Mouse (Mus musculus) kidney, postnatal 14 days (tissue): Measurements from ENCODE around the gene Fcrlb.

ENCODE experiments used
- DNase-seq: peaks from one replicate; pipeline ENCODE4 v3.0.0; 2022; ENCODE audit warnings: mixed read lengths

Fcrlb gene

GRCm38 (mm10) chr1:170867691-170868105 lies 45.0 kb downstream of the Fcrlb start, which contains the start of gene Atf6:
TSS of gene Atf6 (minus strand) at chr1:170867771.
- peak; percentile 96 for DNase-seq

DNA sequence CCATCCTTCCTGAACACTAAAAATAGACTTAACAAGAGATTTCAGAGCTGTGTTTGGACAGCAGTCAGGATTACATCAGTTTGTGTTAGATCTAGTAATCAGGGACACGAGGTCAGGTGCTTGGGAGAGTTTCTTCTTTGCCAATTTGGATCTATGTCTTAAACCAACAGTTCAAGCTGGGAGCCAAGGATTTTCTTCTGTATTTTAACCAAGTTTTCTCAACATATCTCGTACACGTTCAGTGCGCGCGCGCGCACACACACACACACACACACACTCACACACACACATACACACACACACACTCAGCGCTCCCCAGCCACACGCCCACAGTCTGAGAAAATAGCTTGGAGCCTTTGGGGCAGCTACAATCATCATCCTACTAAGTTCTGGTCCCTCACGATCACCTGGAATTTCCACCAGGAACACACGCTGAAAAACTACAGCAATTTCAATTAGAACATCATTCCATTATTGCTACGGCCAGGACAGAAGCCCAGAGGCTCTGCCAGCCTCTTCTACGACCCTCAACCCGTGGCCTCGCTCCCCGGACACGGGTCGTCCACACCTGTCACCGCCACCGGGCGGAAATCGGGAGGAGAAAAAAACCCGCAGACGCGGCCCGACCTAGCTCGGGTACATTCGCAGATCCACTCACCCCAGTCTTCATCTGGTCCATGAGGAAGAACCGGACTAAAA lies 45.6 kb downstream of the Fcrlb start:
- peak; percentile 24 for DNase-seq

- no peak for DNase-seq
Measured at GRCm38 (mm10) chr1:170865406-170865805, 47.3 kb downstream of the Fcrlb start.

DNA sequence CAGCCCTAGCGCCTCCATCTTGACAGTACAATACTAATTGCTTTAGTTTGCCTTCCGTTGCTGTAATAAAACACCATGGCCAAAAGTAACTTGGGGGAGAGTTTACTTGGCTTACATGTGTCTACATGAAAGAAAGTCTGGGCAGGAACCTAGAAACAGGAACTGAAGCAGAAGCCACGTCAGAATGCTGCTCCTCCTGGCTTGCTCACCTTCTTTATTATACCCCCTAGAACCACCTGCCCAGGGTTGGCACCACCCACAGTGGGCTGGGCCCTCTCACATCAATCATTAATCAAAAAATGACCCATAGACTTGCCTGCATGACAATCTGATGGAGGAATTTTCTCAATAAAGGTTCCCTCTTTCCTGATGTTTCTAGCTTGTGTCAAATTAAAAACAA lies 48.0 kb downstream of the Fcrlb start:
- no peak for DNase-seq

DNA sequence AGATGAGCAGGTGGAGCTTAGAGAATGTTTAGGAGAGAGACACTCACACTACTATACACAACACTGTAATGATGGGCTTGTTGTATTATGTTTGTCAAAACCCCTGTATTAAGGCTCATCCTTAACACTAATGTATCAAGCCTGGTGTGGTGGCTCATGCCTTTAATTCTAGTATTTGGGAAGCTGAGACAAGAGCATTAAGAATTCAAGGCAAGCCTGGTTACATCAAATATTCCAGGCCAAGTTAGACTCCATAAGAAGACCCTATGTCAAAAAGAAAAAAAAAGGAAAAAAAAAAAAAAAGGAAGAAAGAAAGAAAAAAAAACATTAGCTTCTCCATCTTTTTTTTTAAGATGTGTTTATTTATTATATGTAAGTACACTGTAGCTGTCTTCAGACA lies 48.5 kb downstream of the Fcrlb start:
- DNase-seq = no peak

- no peak for DNase-seq
Measured at GRCm38 (mm10) chr1:170863033-170863432, 49.7 kb downstream of the Fcrlb start.

DNA sequence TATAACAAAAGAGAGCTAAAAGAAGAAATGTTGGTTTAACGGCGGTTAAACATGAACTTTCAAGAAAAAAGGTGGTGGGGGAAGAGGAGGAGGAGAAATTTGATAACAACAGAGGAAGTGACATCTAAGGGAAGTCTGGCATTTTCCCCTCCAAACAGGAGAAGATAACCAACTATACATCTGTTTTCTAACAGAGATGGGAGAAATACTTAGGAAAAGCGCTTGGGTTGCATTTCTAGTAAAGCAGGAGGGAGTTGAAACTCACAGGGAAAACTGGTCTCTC lies 50.4 kb downstream of the Fcrlb start:
- DNase-seq = no peak

DNA sequence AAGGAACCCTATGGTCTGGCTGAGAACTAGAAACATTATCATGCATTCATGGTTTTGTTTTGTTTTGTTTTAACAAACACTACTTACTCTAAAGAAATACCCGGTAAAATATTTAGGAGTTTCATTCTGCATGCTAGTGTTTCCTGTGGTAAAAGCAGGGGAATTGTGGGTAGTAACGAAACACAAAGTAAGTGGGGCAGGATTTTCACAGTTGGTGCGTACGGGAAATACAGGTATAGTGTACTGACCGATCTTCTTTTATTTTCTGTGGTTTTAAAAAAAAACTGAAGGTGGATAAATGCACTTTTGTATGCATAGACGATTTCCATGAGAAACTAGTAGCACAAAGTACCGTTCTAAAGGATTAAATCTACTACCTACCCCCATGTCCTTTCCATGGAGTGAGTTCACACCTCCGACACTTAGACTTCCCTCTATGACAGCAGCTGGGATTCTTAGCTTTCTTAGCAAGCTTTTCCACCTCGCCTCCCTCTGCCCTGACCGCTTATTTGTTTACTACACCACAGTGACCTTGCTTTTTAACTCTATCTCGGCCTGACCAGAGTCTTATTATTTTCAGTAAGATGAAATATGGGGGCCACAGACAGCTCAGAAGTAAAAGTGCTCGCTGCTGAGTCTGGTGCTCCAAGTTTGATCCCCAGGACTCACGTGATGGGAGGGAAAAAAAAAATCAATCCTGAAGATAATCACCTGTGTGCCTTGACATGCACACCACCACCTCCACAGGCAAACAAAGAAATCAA lies 50.9 kb downstream of the Fcrlb start:
- DNase-seq = no peak

DNA sequence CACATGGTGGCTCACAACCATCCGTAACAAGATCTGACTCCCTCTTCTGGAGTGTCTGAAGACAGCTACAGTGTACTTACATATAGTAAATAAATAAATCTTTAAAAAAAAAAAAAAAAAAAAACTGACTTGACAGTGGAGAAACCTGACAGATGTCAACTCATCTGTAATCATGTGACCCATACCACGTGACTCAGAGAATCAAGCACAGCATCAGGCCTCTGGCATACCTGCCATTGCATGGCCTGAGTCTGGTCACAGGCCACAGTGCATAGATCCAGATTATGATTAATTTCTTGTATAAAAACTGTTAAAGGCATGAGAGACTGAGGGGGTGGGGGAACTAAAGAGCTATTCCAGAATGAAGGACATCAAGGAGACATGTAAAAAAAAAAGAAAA lies 53.9 kb downstream of the Fcrlb start:
- DNase-seq = no peak

- DNase-seq = no peak
Measured at GRCm38 (mm10) chr1:170857369-170857768, 55.4 kb downstream of the Fcrlb start.
